Mouse (Mus musculus) cerebellum, adult 18-20 months (tissue): ENCODE results near the gene Ecpas.

Experiments used
- DNase-seq, 2 experiments: peaks; one replicate each; pipeline ENCODE4 v3.0.0; 2021

Gene Ecpas

GRCm38 (mm10) chr4:58912629-58913335 is at the start of gene Ecpas:
Gene Ecpas (minus strand): TSS chr4:58912749.
- DNase-seq: peak in 1 of 2 experiments; percentile 82

- no peak for DNase-seq
Measured at GRCm38 (mm10) chr4:58961719-58962118, 49.2 kb upstream of the Ecpas start.

GRCm38 (mm10) chr4:58952630-58953029 is 40.1 kb upstream of the Ecpas start:
- DNase-seq: no peak

- DNase-seq: no peak
Measured at GRCm38 (mm10) chr4:58948391-58948790, 35.8 kb upstream of the Ecpas start.

- DNase-seq: peak in 1 of 2 experiments; percentile 14
Measured at GRCm38 (mm10) chr4:58944695-58945094, 32.1 kb upstream of the Ecpas start.

- DNase-seq: no peak
Measured at GRCm38 (mm10) chr4:58944206-58944553, 31.6 kb upstream of the Ecpas start.

- peak; percentile 88 to 91 for DNase-seq
Measured at GRCm38 (mm10) chr4:58943420-58944205, 31.1 kb upstream of the Ecpas start, which contains the start of gene Zkscan16. Gene Zkscan16 (plus strand): TSS chr4:58943628.

GRCm38 (mm10) chr4:58942942-58943341 is 30.4 kb upstream of the Ecpas start:
- DNase-seq: no peak

GRCm38 (mm10) chr4:58941638-58942037 is 29.1 kb upstream of the Ecpas start:
- DNase-seq: no peak

- DNase-seq: no peak
Measured at GRCm38 (mm10) chr4:58935846-58936245, 23.3 kb upstream of the Ecpas start.

- peak; percentile 65 to 81 for DNase-seq
Measured at GRCm38 (mm10) chr4:58934746-58935476, 22.4 kb upstream of the Ecpas start.

- DNase-seq: no peak
Measured at GRCm38 (mm10) chr4:58934308-58934707, 21.8 kb upstream of the Ecpas start.

GRCm38 (mm10) chr4:58932541-58932940 is 20.0 kb upstream of the Ecpas start:
- DNase-seq: no peak

GRCm38 (mm10) chr4:58927661-58928060 is 15.1 kb upstream of the Ecpas start:
- no peak for DNase-seq

GRCm38 (mm10) chr4:58926120-58926519 is 13.6 kb upstream of the Ecpas start:
- DNase-seq: no peak

GRCm38 (mm10) chr4:58925664-58926063 is 13.1 kb upstream of the Ecpas start:
- no peak for DNase-seq

- no peak for DNase-seq
Measured at GRCm38 (mm10) chr4:58923933-58924332, 11.4 kb upstream of the Ecpas start.

GRCm38 (mm10) chr4:58915081-58915826 is 2.7 kb upstream of the Ecpas start:
- no peak for DNase-seq

GRCm38 (mm10) chr4:58913336-58914026 is 932 bp upstream of the Ecpas start:
- no peak for DNase-seq

GRCm38 (mm10) chr4:58911831-58912628 is 519 bp downstream of the Ecpas start:
- peak; percentile 67 to 84 for DNase-seq
